Mouse (Mus musculus) spleen, adult 12 weeks (tissue): ENCODE measurements around the gene Hnrnpm.
"Not testable (repeated sequence)": the region's sequence is repeated elsewhere in the genome, so short reads cannot be mapped to it uniquely, and the experiment has no call there.

Experiments used
- DNase-seq: peaks from one replicate; pipeline ENCODE4 v3.0.0; 2022; ENCODE audit warnings: low spot score

Hnrnpm gene

GRCm38 (mm10) chr17:33669681-33670080, 17.0 kb downstream of the Hnrnpm start:
- DNase-seq, result no peak

- DNase-seq, result no peak
These were observed 19.8 kb downstream of the Hnrnpm start for GRCm38 (mm10) chr17:33666813-33667212.

- DNase-seq, result no peak
These were observed 36.7 kb downstream of the Hnrnpm start for GRCm38 (mm10) chr17:33649781-33650475.

- DNase-seq, result no peak
These were observed 41.6 kb downstream of the Hnrnpm start for GRCm38 (mm10) chr17:33645073-33645472.

GRCm38 (mm10) chr17:33644068-33644467, 42.6 kb downstream of the Hnrnpm start:
- DNase-seq, result no peak

GRCm38 (mm10) chr17:33639743-33640142, 46.9 kb downstream of the Hnrnpm start:
- DNase-seq, result no peak

- DNase-seq, result no peak
These were observed 49.0 kb downstream of the Hnrnpm start, which contains the start of gene Pram1 for GRCm38 (mm10) chr17:33637516-33638276. Gene Pram1, plus strand, starts transcription at chr17:33638056.

GRCm38 (mm10) chr17:33637038-33637437, 49.6 kb downstream of the Hnrnpm start:
- no peak for DNase-seq

GRCm38 (mm10) chr17:33631796-33632195, 54.9 kb downstream of the Hnrnpm start:
- DNase-seq, result no peak

- no peak for DNase-seq
These were observed 55.4 kb downstream of the Hnrnpm start for GRCm38 (mm10) chr17:33631236-33631635.

- no peak for DNase-seq
These were observed 56.3 kb downstream of the Hnrnpm start for GRCm38 (mm10) chr17:33630171-33630895.

- no peak for DNase-seq
These were observed 57.1 kb downstream of the Hnrnpm start for GRCm38 (mm10) chr17:33629487-33630125.

- DNase-seq, result peak; percentile 95
These were observed 57.8 kb downstream of the Hnrnpm start, which contains the start of gene Zfp414 for GRCm38 (mm10) chr17:33628621-33629486. Gene Zfp414, plus strand, starts transcription at chr17:33629090.

- no peak for DNase-seq
These were observed 59.4 kb downstream of the Hnrnpm start for GRCm38 (mm10) chr17:33627281-33627680.

GRCm38 (mm10) chr17:33613726-33614125, 72.9 kb downstream of the Hnrnpm start:
- DNase-seq, result not testable (repeated sequence)

- DNase-seq, result no peak
These were observed 76.1 kb downstream of the Hnrnpm start for GRCm38 (mm10) chr17:33610548-33610947.

GRCm38 (mm10) chr17:33607273-33607672, 79.4 kb downstream of the Hnrnpm start:
- DNase-seq, result no peak

- no peak for DNase-seq
These were observed 84.7 kb downstream of the Hnrnpm start for GRCm38 (mm10) chr17:33601947-33602346.

- DNase-seq, result no peak
These were observed 85.8 kb downstream of the Hnrnpm start for GRCm38 (mm10) chr17:33600831-33601230.

GRCm38 (mm10) chr17:33599836-33600475, 86.7 kb downstream of the Hnrnpm start:
- DNase-seq, result no peak

GRCm38 (mm10) chr17:33598506-33598905, 88.2 kb downstream of the Hnrnpm start:
- no peak for DNase-seq
